Mouse (Mus musculus) heart, embryonic 15.5 days (tissue): ENCODE results near the gene Sparcl1. TPM values are rescaled to one million over a fixed set of nuclear protein-coding genes. Genes with fewer than 3 reads are reported as not detected.

Experiments used
- ATAC-seq: fragments of 200-750 bp; cut with Nextera tagmentation; replicated peaks from 2 replicates; pipeline ENCODE4 v1.8.0; 2017; ENCODE audit warnings: low read depth, moderate TSS enrichment; ENCODE audit not compliant: insufficient number of reproducible peaks, insufficient read depth, low FRiP score
- H3K27ac ChIP-seq: fragments of 300-500 bp; sonication (generic); 2 replicates; pipeline ENCODE4 v1.5.1; 2015; ENCODE audit warnings: mild to moderate bottlenecking, inconsistent platforms
- H3K27me3 ChIP-seq: fragments of 300-500 bp; sonication (generic); 2 replicates; pipeline ENCODE4 v1.6.1; 2015; ENCODE audit warnings: inconsistent platforms
- H3K36me3 ChIP-seq: fragments of 300-500 bp; sonication (generic); 2 replicates; pipeline ENCODE4 v1.6.1; 2015; ENCODE audit warnings: mild to moderate bottlenecking, inconsistent platforms
- H3K4me1 ChIP-seq: fragments of 300-500 bp; sonication (generic); replicated peaks from 2 replicates; pipeline ENCODE4 v1.6.1; 2015; ENCODE audit warnings: inconsistent platforms
- H3K4me2 ChIP-seq: fragments of 300-500 bp; sonication (generic); 2 replicates; pipeline ENCODE4 v1.6.1; 2015; ENCODE audit warnings: inconsistent platforms, mild to moderate bottlenecking, moderate library complexity
- H3K4me3 ChIP-seq: fragments of 300-500 bp; sonication (generic); 2 replicates; pipeline ENCODE4 v1.5.1; 2015; ENCODE audit warnings: mild to moderate bottlenecking, inconsistent platforms
- H3K9ac ChIP-seq: fragments of 300-500 bp; sonication (generic); 2 replicates; pipeline ENCODE4 v1.6.1; 2015; ENCODE audit warnings: mild to moderate bottlenecking, inconsistent platforms
- H3K9me3 ChIP-seq: fragments of 300-500 bp; sonication (generic); replicated peaks from 2 replicates; pipeline ENCODE4 v1.6.1; 2016; ENCODE audit warnings: inconsistent platforms
- WGBS: fragments of 180-500 bp; shearing (Covaris S2); methylation state at CpG from one replicate; pipeline ENCODE4 v1.1.7; 2015; ENCODE audit warnings: mixed read lengths; 5-methylcytosine and 5-hydroxymethylcytosine counted together
- polyA plus RNA-seq: library from polyadenylated mRNA; unstranded; fragments of >200 nt; fragmentation: Nextera tagmentation; extraction: Ambion mirVana; gene quantifications from 2 replicates; pipeline ENCODE4 v1.2.1, GENCODE M21; 2015

Gene Sparcl1
- polyA plus RNA-seq, 1 experiment from 2014 or later, result 113 TPM

- Histone ChIP-seq H3K4me3 (no peak overlapping the region), H3K9me3 (no peaks in the 10 kb centered on the region), H3K4me2 (no peak overlapping the region), H3K27me3 (no peaks in the 10 kb centered on the region), H3K27ac (no peak overlapping the region), H3K36me3 (peaks cover 48% of the 10 kb centered on the region), H3K9ac (no peak overlapping the region), H3K4me1 (no peaks in the 10 kb centered on the region)
- no peak for ATAC-seq
- 81% methylated on average over 9 of the region's 9 CpGs for WGBS
Observed at GRCm38 (mm10) chr5:104059628-104060027, 53.9 kb downstream of the Sparcl1 start.

GRCm38 (mm10) chr5:104058021-104058420, 55.5 kb downstream of the Sparcl1 start:
- no peak for ATAC-seq
- H3K9ac ChIP-seq, result no peak overlapping the region
- H3K27ac ChIP-seq, result no peak overlapping the region
- H3K4me1 ChIP-seq, result no peaks in the 10 kb centered on the region
- H3K4me3 ChIP-seq, result no peak overlapping the region
- WGBS, result 61% methylated on average over 15 of the region's 15 CpGs
- no peak overlapping the region for H3K4me2 ChIP-seq
- no peaks in the 10 kb centered on the region for H3K9me3 ChIP-seq
- H3K27me3 ChIP-seq, result no peaks in the 10 kb centered on the region
- H3K36me3 ChIP-seq, result peaks cover 38% of the 10 kb centered on the region

GRCm38 (mm10) chr5:104056295-104056694, 57.2 kb downstream of the Sparcl1 start:
- Histone ChIP-seq H3K4me1 (no peaks in the 10 kb centered on the region), H3K27me3 (no peaks in the 10 kb centered on the region), H3K9me3 (no peaks in the 10 kb centered on the region), H3K9ac (no peak overlapping the region), H3K36me3 (peaks cover 33% of the 10 kb centered on the region), H3K4me2 (no peak overlapping the region), H3K4me3 (no peak overlapping the region), H3K27ac (no peak overlapping the region)
- no peak for ATAC-seq
- WGBS, result 86% methylated on average over 7 of the region's 7 CpGs

- Histone ChIP-seq H3K4me1 (no peaks in the 10 kb centered on the region), H3K27ac (no peak overlapping the region), H3K27me3 (no peaks in the 10 kb centered on the region), H3K4me2 (no peak overlapping the region), H3K4me3 (no peak overlapping the region), H3K9me3 (no peaks in the 10 kb centered on the region), H3K36me3 (peaks cover 33% of the 10 kb centered on the region), H3K9ac (no peak overlapping the region)
- no peak for ATAC-seq
- WGBS, result 79% methylated on average over 4 of the region's 4 CpGs
Observed at GRCm38 (mm10) chr5:104055816-104056215, 57.7 kb downstream of the Sparcl1 start.

- Histone ChIP-seq H3K4me3 (no peak overlapping the region), H3K27me3 (no peaks in the 10 kb centered on the region), H3K4me1 (no peaks in the 10 kb centered on the region), H3K27ac (no peak overlapping the region), H3K36me3 (peaks cover 28% of the 10 kb centered on the region), H3K9me3 (no peaks in the 10 kb centered on the region), H3K9ac (no peak overlapping the region), H3K4me2 (no peak overlapping the region)
- WGBS, result 92% methylated on average over 4 of the region's 4 CpGs
- ATAC-seq, result no peak
Observed at GRCm38 (mm10) chr5:104054938-104055337, 58.6 kb downstream of the Sparcl1 start.

- Histone ChIP-seq H3K27me3 (no peaks in the 10 kb centered on the region), H3K36me3 (peaks cover 16% of the 10 kb centered on the region; the same call in 1 of the 2 replicates), H3K4me1 (peaks cover 4% of the 10 kb centered on the region), H3K9ac (no peak overlapping the region), H3K4me3 (no peak overlapping the region), H3K9me3 (no peaks in the 10 kb centered on the region), H3K27ac (no peak overlapping the region), H3K4me2 (no peak overlapping the region)
- ATAC-seq, result no peak
- WGBS, result 57% methylated on average over 8 of the region's 8 CpGs
Observed at GRCm38 (mm10) chr5:104052956-104053355, 60.6 kb downstream of the Sparcl1 start.

GRCm38 (mm10) chr5:104048139-104048538, 65.4 kb downstream of the Sparcl1 start:
- Histone ChIP-seq H3K4me1 (peaks cover 23% of the 10 kb centered on the region), H3K36me3 (peaks cover 16% of the 10 kb centered on the region; the same call in 1 of the 2 replicates), H3K27ac (peak overlapping the region; percentile 88; the same call in 1 of the 2 replicates), H3K9me3 (no peaks in the 10 kb centered on the region), H3K9ac (0 out of 2 replicates have a peak overlapping the region, but pooled peaks have one; percentile 92), H3K4me3 (peak overlapping the region; percentile 84), H3K27me3 (no peaks in the 10 kb centered on the region), H3K4me2 (peak overlapping the region; percentile 76)
- 43% methylated on average over 4 of the region's 4 CpGs for WGBS
- no peak for ATAC-seq

- Histone ChIP-seq H3K4me1 (peaks cover 27% of the 10 kb centered on the region), H3K36me3 (peaks cover 16% of the 10 kb centered on the region; the same call in 1 of the 2 replicates), H3K27ac (peak overlapping the region; percentile 88), H3K9ac (peak overlapping the region; percentile 92), H3K9me3 (no peaks in the 10 kb centered on the region), H3K4me3 (peak overlapping the region; percentile 84), H3K4me2 (peak overlapping the region; percentile 76), H3K27me3 (no peaks in the 10 kb centered on the region)
- ATAC-seq, result no peak
- WGBS, result 3% methylated on average over 19 of the region's 19 CpGs
Observed at GRCm38 (mm10) chr5:104047200-104048105, 66.1 kb downstream of the Sparcl1 start.

- ATAC-seq, result peak; percentile 97
- Histone ChIP-seq H3K36me3 (peaks cover 11% of the 10 kb centered on the region; the same call in 1 of the 2 replicates), H3K27me3 (no peaks in the 10 kb centered on the region)
Observed at GRCm38 (mm10) chr5:104046256-104047199, 67.0 kb downstream of the Sparcl1 start, which contains the start of gene Nudt9. Gene Nudt9 (plus strand): TSS chr5:104046306.

GRCm38 (mm10) chr5:104043704-104044103, 69.8 kb downstream of the Sparcl1 start:
- Histone ChIP-seq H3K4me1 (peaks cover 27% of the 10 kb centered on the region), H3K9me3 (no peaks in the 10 kb centered on the region), H3K4me3 (no peak overlapping the region), H3K4me2 (no peak overlapping the region), H3K36me3 (no peaks in the 10 kb centered on the region), H3K27me3 (no peaks in the 10 kb centered on the region), H3K27ac (peak overlapping the region; percentile 42), H3K9ac (no peak overlapping the region)
- 23% methylated on average over 2 of the region's 2 CpGs for WGBS
- ATAC-seq, result no peak

More at GRCm38 (mm10) chr5:104046256-104047199, 67.0 kb downstream of the Sparcl1 start, which contains the start of gene Nudt9:
- peak within 1 kb of the TSS; percentile 76 for H3K4me2 ChIP-seq
- H3K9ac ChIP-seq, result peak within 1 kb of the TSS; percentile 92
- peak within 1 kb of the TSS; percentile 88 for H3K27ac ChIP-seq
- peaks cover 27% of the 10 kb centered on the region for H3K4me1 ChIP-seq
- peak within 1 kb of the TSS; percentile 84 for H3K4me3 ChIP-seq
- WGBS, result 5% methylated on average over 90 of the region's 90 CpGs
- H3K9me3 ChIP-seq, result no peaks in the 10 kb centered on the region

GRCm38 (mm10) chr5:104042906-104043305, 70.6 kb downstream of the Sparcl1 start:
- Histone ChIP-seq H3K4me2 (no peak overlapping the region), H3K9me3 (no peaks in the 10 kb centered on the region), H3K36me3 (no peaks in the 10 kb centered on the region), H3K9ac (no peak overlapping the region), H3K4me1 (peaks cover 22% of the 10 kb centered on the region), H3K4me3 (no peak overlapping the region), H3K27ac (peak overlapping the region; percentile 42), H3K27me3 (no peaks in the 10 kb centered on the region)
- ATAC-seq, result no peak
- 74% methylated on average over 2 of the region's 2 CpGs for WGBS
